Mouse (Mus musculus) MEL (cell line): ENCODE data around the gene Gm37240. TPM values are rescaled to one million over a fixed set of nuclear protein-coding genes. Genes with fewer than 3 reads are reported as not detected.

Source experiments
- DNase-seq: peaks from one replicate; pipeline ENCODE4 v3.0.0; 2011; ENCODE audit warnings: low read depth, low spot score
- H3K27ac ChIP-seq: 2 replicates; pipeline ENCODE4 v1.5.1; 2012; ENCODE audit warnings: low read depth, mild to moderate bottlenecking, control low read depth, low read length, moderate library complexity; ENCODE audit not compliant: control insufficient read depth
- H3K27me3 ChIP-seq, 2 experiments: fragments of 150-350 bp in 1 of 2; sonication (generic) in 1 of 2; 2 replicates each; pipeline ENCODE4 v1.6.1; 2012; ENCODE audit warnings: low read length in 2 of 2, mild to moderate bottlenecking in 2 of 2, improper control_type of control experiment in 1 of 2, moderate library complexity in 1 of 2; ENCODE audit not compliant: insufficient read depth in 2 of 2, control insufficient read depth in 1 of 2
- H3K36me3 ChIP-seq, 2 experiments: 2 replicates each; pipeline ENCODE4 v1.6.1; 2012 to 2014; ENCODE audit warnings: low read length in 2 of 2, improper control_type of control experiment in 1 of 2, inconsistent platforms in 1 of 2, mild to moderate bottlenecking in 1 of 2; ENCODE audit not compliant: insufficient read depth in 2 of 2, control insufficient read depth in 1 of 2
- H3K4me1 ChIP-seq, 2 experiments: fragments of 150-350 bp in 1 of 2; sonication (generic) in 1 of 2; 2 replicates each; pipeline ENCODE4 v1.6.1; 2012; ENCODE audit warnings: low read length in 2 of 2, improper control_type of control experiment in 1 of 2, mild to moderate bottlenecking in 1 of 2; ENCODE audit not compliant: insufficient read depth in 2 of 2, control insufficient read depth in 1 of 2
- H3K4me3 ChIP-seq, 2 experiments: fragments of 150-350 bp in 1 of 2; sonication (generic) in 1 of 2; 2 replicates each; pipeline ENCODE4 v1.5.1; 2012; ENCODE audit warnings: low read depth in 2 of 2, low read length in 2 of 2, mild to moderate bottlenecking in 2 of 2, moderate library complexity in 2 of 2, control low read depth in 1 of 2, improper control_type of control experiment in 1 of 2; ENCODE audit not compliant: control insufficient read depth in 1 of 2, insufficient read depth in 1 of 2
- H3K79me2 ChIP-seq: 2 replicates; pipeline ENCODE4 v1.6.1; 2012; ENCODE audit warnings: mild to moderate bottlenecking, low read length, moderate library complexity; ENCODE audit not compliant: control insufficient read depth, poor library complexity, insufficient read depth
- H3K9ac ChIP-seq: 2 replicates; pipeline ENCODE4 v1.6.1; 2012; ENCODE audit warnings: low read depth, mild to moderate bottlenecking, control low read depth, low read length, moderate library complexity; ENCODE audit not compliant: control insufficient read depth, poor library complexity, severe bottlenecking
- H3K9me3 ChIP-seq: fragments of 150-350 bp; sonication (generic); replicated peaks from 2 replicates; pipeline ENCODE4 v1.6.1; 2012; ENCODE audit warnings: mild to moderate bottlenecking, low read length, improper control_type of control experiment, moderate library complexity; ENCODE audit not compliant: insufficient read depth
- CHD2 ChIP-seq: IDR thresholded peaks from 2 replicates; pipeline ENCODE4 v1.6.1; 2011; ENCODE audit warnings: low read length, improper control_type of control experiment
- CTCF ChIP-seq, 3 experiments: IDR thresholded peaks in 2 of 3; conservative IDR thresholded peaks in 1 of 3; 2 replicates each; pipeline ENCODE4 v1.5.1; 2011 to 2012; ENCODE audit warnings: low read length in 3 of 3, low read depth in 2 of 3, mild to moderate bottlenecking in 2 of 3, improper control_type of control experiment in 1 of 3, inconsistent platforms in 1 of 3, mixed read lengths in 1 of 3, moderate library complexity in 1 of 3; ENCODE audit not compliant: control insufficient read depth in 1 of 3, insufficient read depth in 1 of 3, poor library complexity in 1 of 3, severe bottlenecking in 1 of 3
- E2F4 ChIP-seq: IDR thresholded peaks from 2 replicates; pipeline ENCODE4 v1.6.1; 2011; ENCODE audit warnings: low read depth, low read length, improper control_type of control experiment, borderline replicate concordance
- ETS1 ChIP-seq: IDR thresholded peaks from 2 replicates; pipeline ENCODE4 v1.6.1; 2012; ENCODE audit warnings: low read depth, mild to moderate bottlenecking, inconsistent platforms, low read length, improper control_type of control experiment, moderate library complexity
- GABPA ChIP-seq: IDR thresholded peaks from 2 replicates; pipeline ENCODE4 v1.6.1; 2012; ENCODE audit warnings: low read depth, mild to moderate bottlenecking, inconsistent platforms, low read length, improper control_type of control experiment, moderate library complexity
- HCFC1 ChIP-seq: IDR thresholded peaks from 2 replicates; pipeline ENCODE4 v1.6.1; 2012; ENCODE audit warnings: low read depth, mild to moderate bottlenecking, inconsistent platforms, low read length, improper control_type of control experiment, moderate library complexity
- KAT2A ChIP-seq: conservative IDR thresholded peaks from 2 replicates; pipeline ENCODE4 v1.6.1; 2012; ENCODE audit warnings: low read depth, low read length, improper control_type of control experiment, inconsistent platforms
- MAFK ChIP-seq: IDR thresholded peaks from 2 replicates; pipeline ENCODE4 v1.6.1; 2011; ENCODE audit warnings: low read depth, mild to moderate bottlenecking, low read length, improper control_type of control experiment, borderline replicate concordance
- MYB ChIP-seq: IDR thresholded peaks from 2 replicates; pipeline ENCODE4 v1.6.1; 2011; ENCODE audit warnings: mild to moderate bottlenecking, low read depth, low read length, improper control_type of control experiment
- MYC ChIP-seq: IDR thresholded peaks from 2 replicates; pipeline ENCODE4 v1.6.1; 2011; ENCODE audit warnings: low read depth, mild to moderate bottlenecking, low read length, improper control_type of control experiment, moderate library complexity
- NELFE ChIP-seq: IDR thresholded peaks from 2 replicates; pipeline ENCODE4 v1.6.1; 2011; ENCODE audit warnings: low read depth, low read length, improper control_type of control experiment
- NRF1 ChIP-seq: IDR thresholded peaks from 2 replicates; pipeline ENCODE4 v1.6.1; 2014; ENCODE audit warnings: low read depth, mild to moderate bottlenecking, inconsistent platforms, low read length, improper control_type of control experiment, moderate library complexity; ENCODE audit not compliant: poor library complexity, insufficient read depth, severe bottlenecking
- POLR2A ChIP-seq, 2 experiments: IDR thresholded peaks; 2 replicates each; pipeline ENCODE4 v1.6.1; 2011 to 2012; ENCODE audit warnings: low read length in 2 of 2, mild to moderate bottlenecking in 2 of 2, control low read depth in 1 of 2, improper control_type of control experiment in 1 of 2, low read depth in 1 of 2, moderate library complexity in 1 of 2; ENCODE audit not compliant: control insufficient read depth in 1 of 2, insufficient read depth in 1 of 2, poor library complexity in 1 of 2
- POLR2AphosphoS2 ChIP-seq: IDR thresholded peaks from 2 replicates; pipeline ENCODE4 v1.6.1; 2011; ENCODE audit warnings: low read length, improper control_type of control experiment
- POLR2AphosphoS5 ChIP-seq: IDR thresholded peaks from 2 replicates; pipeline ENCODE4 v1.6.1; 2012; ENCODE audit warnings: low read depth, borderline replicate concordance, mild to moderate bottlenecking, inconsistent platforms, low read length, moderate library complexity, mixed read lengths
- RAD21 ChIP-seq: IDR thresholded peaks from 2 replicates; pipeline ENCODE4 v1.6.1; 2011; ENCODE audit warnings: mild to moderate bottlenecking, low read depth, low read length, improper control_type of control experiment
- SIN3A ChIP-seq: IDR thresholded peaks from 2 replicates; pipeline ENCODE4 v1.6.1; 2012; ENCODE audit warnings: low read length, improper control_type of control experiment, inconsistent platforms
- SMC3 ChIP-seq: IDR thresholded peaks from 2 replicates; pipeline ENCODE4 v1.6.1; 2011; ENCODE audit warnings: low read depth, low read length, improper control_type of control experiment
- TAL1 ChIP-seq: IDR thresholded peaks from 2 replicates; pipeline ENCODE4 v1.6.1; 2012; ENCODE audit warnings: mild to moderate bottlenecking, inconsistent platforms, low read length, moderate library complexity, mixed read lengths
- TBP ChIP-seq: IDR thresholded peaks from 2 replicates; pipeline ENCODE4 v1.8.0; 2011; ENCODE audit warnings: low read depth, low read length, improper control_type of control experiment
- TCF12 ChIP-seq: IDR thresholded peaks from 2 replicates; pipeline ENCODE4 v1.6.1; 2014; ENCODE audit warnings: low read depth, mild to moderate bottlenecking, inconsistent platforms, low read length, improper control_type of control experiment, moderate library complexity
- polyA plus RNA-seq, 2 experiments: library from polyadenylated mRNA; stranded (reverse) in 1 of 2; unstranded in 1 of 2; fragments of >175 nt in 1 of 2; fragments of >200 nt in 1 of 2; gene quantifications; 2 replicates each; pipeline versions ENCODE4 v1.2.1 to v1.2.4; 2012; ENCODE audit warnings: low replicate concordance in 2 of 2, low read depth in 1 of 2; ENCODE audit not compliant: insufficient read length in 2 of 2, insufficient read depth in 1 of 2, missing spikeins in 1 of 2
- total RNA-seq: library from RNA; depleted of rRNA; stranded (reverse); fragments of 300-350 nt; gene quantifications from 2 replicates; pipeline ENCODE4 v1.2.3, GENCODE M21; 2012

Gene Gm37240
- total and polyA plus RNA-seq, 3 experiments: 0.04 TPM; not detected in 2

DNA sequence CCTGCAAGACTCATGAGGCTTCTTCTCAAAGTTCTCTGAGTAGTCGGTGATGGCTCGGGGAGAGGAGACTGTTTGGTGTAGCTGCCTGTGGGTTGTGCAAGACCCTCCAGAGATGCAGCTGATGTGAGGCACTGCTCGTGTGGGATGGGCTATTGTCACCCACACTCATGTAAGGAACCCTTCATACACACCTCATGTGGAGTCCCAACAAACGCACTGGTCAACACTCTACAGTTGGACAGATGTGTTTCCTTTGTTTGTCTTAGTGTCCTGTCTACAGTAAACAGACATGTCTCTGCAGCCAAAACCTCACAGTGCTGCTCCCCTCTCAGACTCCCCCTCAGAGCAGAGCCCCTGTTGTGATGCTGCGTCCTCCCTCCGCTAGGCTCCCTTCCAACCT lies 217.5 kb downstream of the Gm37240 start:
- Histone ChIP-seq H3K27ac (no peak overlapping the region), H3K79me2 (no peaks in the 10 kb centered on the region), H3K9me3 (no peaks in the 10 kb centered on the region), H3K36me3 (no peaks in the 10 kb centered on the region), H3K4me3 (no peak overlapping the region), H3K9ac (no peak overlapping the region), H3K27me3 (peaks cover 0 to 2% of the 10 kb centered on the region in 2 experiments; a peak in 2 of 4 replicates), H3K4me1 (no peaks in the 10 kb centered on the region)
- TF ChIP-seq CHD2 (no peak), POLR2AphosphoS5 (no peak), ETS1 (no peak), E2F4 (no peak), RAD21 (no peak), MYB (no peak), GABPA (no peak), TBP (no peak), NRF1 (no peak), NELFE (no peak), KAT2A (no peak), SIN3A (no peak)
- DNase-seq: no peak

DNA sequence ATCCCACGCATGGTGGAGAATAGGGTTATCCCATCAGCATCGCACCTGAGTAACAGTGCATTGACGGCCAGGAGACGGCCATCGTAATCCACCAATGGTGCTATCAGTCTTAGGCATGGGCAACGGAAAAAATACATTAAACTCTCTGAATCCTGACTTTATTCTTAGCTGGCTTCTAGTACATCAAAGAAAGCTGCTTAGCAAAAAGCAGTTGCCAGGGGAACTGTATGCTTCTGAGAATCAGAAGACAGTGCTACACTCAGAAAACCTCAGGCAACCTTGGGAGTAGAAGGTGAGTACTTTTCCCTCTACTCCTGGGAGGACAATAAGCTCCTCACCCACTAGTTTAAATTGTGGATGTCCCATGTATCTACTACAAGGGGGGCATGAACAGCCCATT lies 219.6 kb downstream of the Gm37240 start:
- peaks cover 0 to 2% of the 10 kb centered on the region in 2 experiments; a peak in 2 of 4 replicates for H3K27me3 ChIP-seq
- no peaks in the 10 kb centered on the region for H3K79me2 ChIP-seq
- no peaks in the 10 kb centered on the region for H3K4me1 ChIP-seq
- TF ChIP-seq TCF12: no peak
- no peak for TF ChIP-seq MYC
- TF ChIP-seq KAT2A: no peak
- TF ChIP-seq HCFC1: no peak
- no peak for TF ChIP-seq MAFK
- no peak for TF ChIP-seq NELFE
- TF ChIP-seq POLR2A (IDR thresholded peaks at IDR 0.05; ENCODE audit: control insufficient read depth in 1 of 2, insufficient read depth in 1 of 2, low read depth in 1 of 2, low read length in 2 of 2, poor library complexity in 1 of 2): no peak
- no peak for TF ChIP-seq POLR2AphosphoS2
- TF ChIP-seq CTCF (IDR thresholded peaks at IDR 0.05 in 2 of 3, conservative IDR thresholded peaks at IDR 0.05 in 1 of 3; ENCODE audit: control insufficient read depth in 1 of 3, insufficient read depth in 1 of 3, low read depth in 2 of 3, low read length in 3 of 3, poor library complexity in 1 of 3, severe bottlenecking in 1 of 3): no peak
- no peak for TF ChIP-seq SMC3
- TF ChIP-seq TAL1: no peak
- DNase-seq: no peak
- no peak overlapping the region for H3K27ac ChIP-seq
- no peaks in the 10 kb centered on the region for H3K36me3 ChIP-seq
- no peak overlapping the region for H3K4me3 ChIP-seq
- no peak overlapping the region for H3K9ac ChIP-seq
- no peaks in the 10 kb centered on the region for H3K9me3 ChIP-seq
